Mouse (Mus musculus) heart, embryonic 16.5 days (tissue): ENCODE data around the gene 4933411K16Rik. TPM values are rescaled to one million over a fixed set of nuclear protein-coding genes. Genes with fewer than 3 reads are reported as not detected.

Source experiments
- ATAC-seq: fragments of 200-750 bp; cut with Nextera tagmentation; replicated peaks from 2 replicates; pipeline ENCODE4 v1.8.0; 2017; ENCODE audit warnings: moderate number of reproducible peaks; ENCODE audit not compliant: insufficient read depth, low FRiP score; ENCODE audit errors: extremely low read depth
- H3K27ac ChIP-seq: fragments of 300-500 bp; sonication (generic); 2 replicates; pipeline ENCODE4 v1.5.1; 2014; ENCODE audit warnings: mild to moderate bottlenecking, low read length, control low read depth, moderate library complexity
- H3K27me3 ChIP-seq: fragments of 300-500 bp; sonication (generic); 2 replicates; pipeline ENCODE4 v1.6.1; 2014; ENCODE audit warnings: low read length, mixed read lengths; ENCODE audit not compliant: control insufficient read depth, insufficient read depth
- H3K36me3 ChIP-seq: fragments of 300-500 bp; sonication (generic); 2 replicates; pipeline ENCODE4 v1.6.1; 2014; ENCODE audit not compliant: control insufficient read depth, insufficient read depth
- H3K4me1 ChIP-seq: fragments of 300-500 bp; sonication (generic); 2 replicates; pipeline ENCODE4 v1.6.1; 2014; ENCODE audit warnings: low read length, mixed read lengths; ENCODE audit not compliant: control insufficient read depth, insufficient read depth
- H3K4me2 ChIP-seq: fragments of 300-500 bp; sonication (generic); 2 replicates; pipeline ENCODE4 v1.6.1; 2014; ENCODE audit warnings: low read depth, mild to moderate bottlenecking, control low read depth, low read length
- H3K4me3 ChIP-seq: fragments of 300-500 bp; sonication (generic); 2 replicates; pipeline ENCODE4 v1.5.1; 2014; ENCODE audit warnings: mild to moderate bottlenecking, control low read depth, low read length
- H3K9ac ChIP-seq: fragments of 300-500 bp; sonication (generic); 2 replicates; pipeline ENCODE4 v1.6.1; 2014; ENCODE audit warnings: low read length, control low read depth
- H3K9me3 ChIP-seq: fragments of 300-500 bp; sonication (generic); replicated peaks from 2 replicates; pipeline ENCODE4 v1.6.1; 2016; ENCODE audit warnings: low read length; ENCODE audit not compliant: control insufficient read depth
- WGBS: fragments of 180-500 bp; shearing (Covaris S2); extraction: QIAGEN DNeasy Blood & Tissue Kit; methylation state at CpG from one replicate; pipeline ENCODE4 v1.1.7; 2014; 5-methylcytosine and 5-hydroxymethylcytosine counted together
- polyA plus RNA-seq: library from polyadenylated mRNA; unstranded; fragments of >200 nt; fragmentation: Nextera tagmentation; extraction: Ambion mirVana; gene quantifications from 2 replicates; pipeline ENCODE4 v1.2.1, GENCODE M21; 2015

4933411K16Rik gene
- polyA plus RNA-seq, 1 experiment from 2014 or later, result not detected

DNA sequence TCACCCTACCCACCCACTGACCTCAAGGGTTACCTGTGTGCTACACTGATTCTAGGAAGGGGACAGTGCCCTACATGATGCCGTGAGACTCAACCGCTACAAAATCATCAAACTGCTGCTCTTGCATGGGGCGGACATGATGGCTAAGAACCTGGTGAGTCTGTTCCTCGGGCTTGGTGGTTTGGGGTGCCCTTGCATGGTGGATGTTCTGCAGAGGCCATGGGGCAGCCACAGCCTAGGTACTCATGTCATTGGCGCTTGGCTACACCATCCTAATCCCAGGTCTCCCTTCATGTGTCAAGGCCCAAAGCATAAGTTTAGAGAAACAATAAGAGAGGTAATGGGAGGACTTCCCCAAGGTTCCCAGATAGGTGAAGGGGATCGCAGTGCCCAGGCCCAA is 8.1 kb upstream of the 4933411K16Rik start:
- Histone ChIP-seq H3K4me3 (no peak overlapping the region), H3K9me3 (no peaks in the 10 kb centered on the region), H3K4me2 (no peak overlapping the region), H3K27me3 (no peaks in the 10 kb centered on the region), H3K27ac (no peak overlapping the region), H3K36me3 (no peaks in the 10 kb centered on the region), H3K4me1 (peaks cover 4% of the 10 kb centered on the region; the same call in 1 of the 2 replicates), H3K9ac (no peak overlapping the region)
- WGBS, result 92% methylated on average over 6 of the region's 6 CpGs
- no peak for ATAC-seq

DNA sequence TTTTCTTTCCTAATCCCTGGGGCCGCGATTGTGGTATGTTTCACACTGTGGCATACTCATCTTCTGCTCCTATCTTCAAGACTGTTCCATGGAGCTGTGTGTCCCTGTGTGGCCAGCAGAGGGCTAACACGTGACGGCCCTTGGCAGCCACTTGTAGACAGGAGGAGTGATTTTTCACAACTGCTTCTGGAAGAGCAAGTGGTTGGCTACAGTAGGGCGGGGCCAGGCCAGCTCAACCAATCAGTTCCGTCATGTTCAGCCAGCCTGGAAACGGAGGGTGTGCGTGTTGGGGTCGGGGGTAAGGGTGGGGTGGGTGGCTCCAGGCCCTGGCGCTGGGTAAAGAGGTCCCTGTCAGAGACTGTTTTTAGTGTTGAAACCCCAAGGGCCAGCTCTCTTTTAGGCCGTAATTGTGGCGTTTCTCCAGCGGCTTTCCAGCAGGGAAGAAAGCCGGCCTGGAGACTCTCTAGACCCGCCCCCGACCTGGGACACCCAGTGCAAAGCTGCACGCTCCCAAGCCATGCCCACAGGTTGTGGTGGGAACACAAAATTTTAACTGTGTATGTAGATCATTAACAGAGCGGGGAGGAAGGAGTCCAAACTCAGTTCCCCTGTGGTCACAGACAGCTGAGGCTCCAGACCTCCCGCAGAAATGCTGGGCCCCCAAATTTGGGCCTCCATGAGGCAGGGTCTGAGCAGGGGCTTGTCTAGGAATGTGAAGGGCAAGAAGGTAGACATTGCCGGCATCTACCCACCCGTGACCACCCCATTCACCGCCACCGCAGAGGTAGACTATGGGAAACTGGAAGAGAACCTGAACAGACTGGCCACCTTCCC is 6.6 kb upstream of the 4933411K16Rik start, which contains the start of gene Hoga1:
Hoga1 (plus strand) TSS at position 342 of the 834 bp plus-strand sequence.
- Histone ChIP-seq H3K36me3 (no peaks in the 10 kb centered on the region), H3K27ac (no peak within 1 kb of the TSS), H3K27me3 (no peaks in the 10 kb centered on the region), H3K9ac (peak within 1 kb of the TSS; percentile 66), H3K4me3 (peak within 1 kb of the TSS; percentile 57), H3K9me3 (no peaks in the 10 kb centered on the region), H3K4me1 (peaks cover 4% of the 10 kb centered on the region; the same call in 1 of the 2 replicates), H3K4me2 (peak within 1 kb of the TSS; percentile 73)
- peak; percentile 91 for ATAC-seq
- 23% methylated on average over 23 of the region's 23 CpGs for WGBS

DNA sequence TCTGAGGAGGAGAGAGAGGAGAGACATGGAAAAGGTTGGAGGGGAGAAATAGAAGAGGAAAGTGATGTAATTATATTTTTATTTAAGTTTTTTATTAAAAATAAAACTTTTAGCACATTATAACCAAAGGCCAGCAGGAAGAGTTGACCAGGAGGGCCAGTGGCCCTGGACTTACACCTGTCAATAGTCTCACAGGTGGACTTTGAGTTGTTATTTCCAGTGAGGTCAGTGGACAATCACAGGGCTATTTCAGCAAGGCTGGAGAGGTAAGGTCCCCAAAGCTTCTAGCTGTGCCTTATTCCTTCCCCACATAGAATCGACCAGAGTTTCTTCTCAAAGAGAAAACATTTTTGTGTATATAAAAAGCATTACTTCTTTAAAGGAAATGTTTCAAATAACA is 1.8 kb upstream of the 4933411K16Rik start:
- ATAC-seq, result no peak
- Histone ChIP-seq H3K36me3 (no peaks in the 10 kb centered on the region), H3K9me3 (no peaks in the 10 kb centered on the region), H3K4me1 (peaks cover 4% of the 10 kb centered on the region; the same call in 1 of the 2 replicates), H3K27ac (no peak overlapping the region), H3K9ac (no peak overlapping the region), H3K4me2 (no peak overlapping the region), H3K27me3 (no peaks in the 10 kb centered on the region), H3K4me3 (no peak overlapping the region)
- 73% methylated on average over 1 of the region's 1 CpGs for WGBS

DNA sequence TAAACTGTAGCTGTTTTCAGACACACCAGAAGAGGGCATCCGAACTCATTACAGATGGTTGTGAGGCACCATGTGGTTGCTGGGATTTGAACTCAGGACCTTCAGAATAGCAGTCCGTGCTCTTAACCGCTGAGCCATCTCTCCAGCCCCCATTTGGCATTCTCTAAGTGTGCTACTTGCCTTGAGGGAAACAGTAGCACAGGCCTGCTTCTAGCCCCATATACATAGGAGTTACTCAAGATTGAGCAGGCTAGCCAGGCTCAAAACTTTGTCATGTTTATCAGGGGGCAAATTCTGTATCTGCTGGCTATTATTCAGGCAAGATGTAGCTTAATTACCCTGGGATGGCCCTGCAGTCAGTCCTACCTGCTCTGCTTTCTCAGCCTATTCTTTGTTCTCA is 697 bp upstream of the 4933411K16Rik start:
- H3K9me3 ChIP-seq, result no peaks in the 10 kb centered on the region
- no peak overlapping the region for H3K4me3 ChIP-seq
- no peak overlapping the region for H3K9ac ChIP-seq
- H3K4me1 ChIP-seq, result no peaks in the 10 kb centered on the region
- no peak overlapping the region for H3K4me2 ChIP-seq
- no peak for ATAC-seq
- H3K36me3 ChIP-seq, result no peaks in the 10 kb centered on the region
- no peaks in the 10 kb centered on the region for H3K27me3 ChIP-seq
- WGBS, result 86% methylated on average over 3 of the region's 3 CpGs
- no peak overlapping the region for H3K27ac ChIP-seq

DNA sequence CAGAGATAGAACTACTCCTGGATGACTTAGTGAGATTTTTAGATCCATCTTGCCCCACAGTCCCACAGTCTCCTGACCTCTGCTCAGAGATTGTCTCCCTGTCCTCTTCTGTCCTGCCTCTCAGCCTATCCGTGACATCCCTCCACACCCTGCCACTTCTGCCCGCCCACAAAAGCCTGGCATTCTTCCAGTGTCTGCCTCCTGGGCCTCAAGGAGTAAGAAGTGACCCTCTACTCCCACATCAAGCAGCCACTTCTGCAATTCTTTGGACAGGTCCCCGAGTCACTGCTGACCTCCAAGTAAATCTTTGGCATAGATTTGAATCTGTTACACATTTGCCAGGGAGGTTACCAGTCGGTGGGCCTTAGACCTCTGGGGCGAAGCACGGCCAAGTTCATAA is 2.2 kb downstream of the 4933411K16Rik start:
- no peak overlapping the region for H3K27ac ChIP-seq
- WGBS, result 51% methylated on average over 6 of the region's 6 CpGs

DNA sequence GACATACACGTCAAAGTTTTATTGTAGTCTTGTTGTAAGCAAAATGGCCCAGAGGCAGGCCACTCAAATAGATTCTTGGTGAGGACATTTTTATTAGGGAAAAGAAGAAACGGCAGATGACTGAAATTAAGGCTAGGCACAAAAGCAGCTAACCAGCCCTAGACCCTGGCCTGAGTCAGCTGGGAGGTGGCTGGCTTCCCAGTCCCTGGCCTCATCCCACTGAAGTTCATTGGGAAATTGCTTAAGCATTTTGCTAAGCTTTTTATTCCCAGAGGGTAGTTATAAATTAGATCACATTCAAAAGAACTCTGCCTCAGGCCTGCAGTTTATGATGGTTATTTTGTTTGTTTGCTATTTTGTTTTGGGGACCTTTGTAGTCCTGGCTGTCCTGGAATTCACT is 3.8 kb downstream of the 4933411K16Rik start:
- no peaks in the 10 kb centered on the region for H3K4me1 ChIP-seq
- H3K4me2 ChIP-seq, result no peak overlapping the region
- H3K27ac ChIP-seq, result no peak overlapping the region
- H3K36me3 ChIP-seq, result no peaks in the 10 kb centered on the region
- no peak overlapping the region for H3K9ac ChIP-seq
- no peaks in the 10 kb centered on the region for H3K27me3 ChIP-seq
- no peaks in the 10 kb centered on the region for H3K9me3 ChIP-seq
- H3K4me3 ChIP-seq, result no peak overlapping the region
- WGBS, result 82% methylated on average over 2 of the region's 2 CpGs
- ATAC-seq, result no peak

More for the DNA sequence above, 2.2 kb downstream of the 4933411K16Rik start:
- Histone ChIP-seq H3K27me3 (no peaks in the 10 kb centered on the region), H3K36me3 (no peaks in the 10 kb centered on the region), H3K4me1 (no peaks in the 10 kb centered on the region), H3K4me3 (no peak overlapping the region), H3K4me2 (no peak overlapping the region), H3K9ac (no peak overlapping the region), H3K9me3 (no peaks in the 10 kb centered on the region)
- ATAC-seq, result no peak

DNA sequence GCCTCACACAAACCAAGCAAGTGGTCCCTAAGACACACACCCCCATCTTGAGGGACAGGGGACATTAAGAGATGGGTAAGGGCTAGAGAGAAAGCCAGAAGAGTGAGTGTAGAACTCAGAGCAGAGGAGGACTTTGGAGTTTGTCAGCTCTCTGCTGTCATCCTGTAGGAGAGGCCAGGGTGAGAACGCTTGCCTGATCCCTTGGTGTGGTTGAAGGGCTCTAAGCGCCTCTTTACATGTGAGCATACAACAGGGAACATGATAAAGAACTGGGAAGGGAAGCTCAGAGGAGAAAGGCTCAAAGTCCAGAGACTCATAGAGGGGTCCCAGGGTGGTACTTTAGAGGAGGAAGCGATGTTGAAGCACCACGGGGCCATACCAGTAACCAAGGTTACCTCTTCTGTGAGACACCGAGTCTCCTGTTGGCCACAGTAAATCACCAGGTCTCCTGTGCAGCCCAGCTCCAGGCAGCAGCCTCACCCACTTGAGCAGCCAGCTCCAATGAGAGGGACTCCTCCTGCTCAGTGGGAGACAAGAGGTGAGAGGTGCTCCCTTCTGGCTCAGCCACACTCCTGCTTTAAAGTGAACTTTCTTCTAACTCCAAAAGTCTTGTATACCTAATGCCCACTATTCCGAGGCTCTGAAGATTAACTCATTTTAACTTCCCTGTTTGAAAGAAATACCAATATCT is 4.8 kb downstream of the 4933411K16Rik start:
- Histone ChIP-seq H3K9ac (no peak overlapping the region), H3K4me3 (no peak overlapping the region), H3K4me1 (no peaks in the 10 kb centered on the region), H3K27ac (no peak overlapping the region), H3K36me3 (no peaks in the 10 kb centered on the region), H3K4me2 (no peak overlapping the region), H3K9me3 (no peaks in the 10 kb centered on the region), H3K27me3 (no peaks in the 10 kb centered on the region)
- ATAC-seq, result no peak
- WGBS, result 76% methylated on average over 6 of the region's 6 CpGs

DNA sequence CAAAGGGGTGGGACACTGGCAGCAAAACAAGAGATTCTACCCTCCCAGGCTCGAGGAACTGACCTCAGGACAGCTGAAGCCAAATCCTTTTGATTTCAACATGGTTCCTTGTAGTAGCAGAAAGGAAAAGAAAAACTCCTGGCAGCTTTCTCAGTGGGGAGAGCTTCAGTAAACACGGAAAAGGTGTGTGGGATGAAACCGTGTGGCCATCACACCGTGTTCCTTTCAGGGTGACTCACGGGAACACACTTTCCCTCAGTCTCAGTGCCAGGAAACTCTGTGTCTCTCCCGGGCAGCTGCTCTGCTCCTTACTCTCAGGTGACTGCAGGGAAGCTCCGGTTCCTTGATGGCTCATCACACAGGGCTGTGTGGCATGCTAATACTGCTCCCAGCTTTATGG is 6.4 kb downstream of the 4933411K16Rik start:
- 62% methylated on average over 7 of the region's 7 CpGs for WGBS
- H3K27me3 ChIP-seq, result no peaks in the 10 kb centered on the region
- no peaks in the 10 kb centered on the region for H3K36me3 ChIP-seq
- H3K4me3 ChIP-seq, result no peak overlapping the region
- H3K9ac ChIP-seq, result no peak overlapping the region
- no peak overlapping the region for H3K27ac ChIP-seq
- no peaks in the 10 kb centered on the region for H3K9me3 ChIP-seq
- no peaks in the 10 kb centered on the region for H3K4me1 ChIP-seq
- H3K4me2 ChIP-seq, result no peak overlapping the region
- ATAC-seq, result no peak

DNA sequence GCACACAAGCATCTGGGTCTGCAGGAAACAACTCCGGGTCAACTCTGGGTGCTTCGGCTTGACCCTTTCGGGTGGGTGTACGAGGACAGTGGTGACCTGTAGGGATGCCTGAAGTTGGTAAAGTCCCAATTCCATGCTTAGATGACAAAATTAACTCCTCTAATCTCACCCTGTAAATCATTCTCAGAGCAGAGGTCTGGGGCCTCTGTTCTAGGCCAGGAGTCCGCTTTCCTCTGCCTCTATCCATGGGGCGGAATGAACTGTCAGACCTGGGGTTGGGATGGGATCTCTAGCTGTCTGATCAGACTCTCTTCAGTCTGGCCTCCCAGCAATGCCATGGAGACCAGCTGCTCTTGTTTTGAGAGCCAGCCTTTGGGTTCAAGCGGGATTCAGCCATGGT is 9.4 kb downstream of the 4933411K16Rik start:
- Histone ChIP-seq H3K36me3 (no peaks in the 10 kb centered on the region), H3K27ac (no peak overlapping the region), H3K9me3 (no peaks in the 10 kb centered on the region), H3K4me1 (no peaks in the 10 kb centered on the region), H3K4me3 (no peak overlapping the region), H3K27me3 (no peaks in the 10 kb centered on the region), H3K4me2 (no peak overlapping the region), H3K9ac (no peak overlapping the region)
- 88% methylated on average over 7 of the region's 7 CpGs for WGBS
- no peak for ATAC-seq
